Mouse (Mus musculus) bone marrow, adult 2 months (tissue): ENCODE measurements around the gene Ecel1.

Experiments used
- CTCF ChIP-seq: fragments of 200-500 bp; IDR thresholded peaks from 2 replicates; pipeline ENCODE4 v1.5.1; 2011; ENCODE audit warnings: low read length, control low read depth; ENCODE audit not compliant: control insufficient read depth, insufficient read depth
- POLR2A ChIP-seq: fragments of 200-500 bp; IDR thresholded peaks from 2 replicates; pipeline ENCODE4 v1.6.1; 2011; ENCODE audit warnings: low read depth, mild to moderate bottlenecking, control low read depth, low read length, borderline replicate concordance; ENCODE audit not compliant: control insufficient read depth

- TF ChIP-seq CTCF, result no peak
- no peak for TF ChIP-seq POLR2A
Measured at GRCm38 (mm10) chr1:87106536-87106935, 49.8 kb downstream of the Ecel1 start.
